Mouse (Mus musculus) ES-E14 (cell line): ENCODE measurements at regions not wholly inside any gene's neighbourhood (a gene's known extent, or its start where the extent isn't known, plus 50 kb on each side); places are given as distances from the start of the nearest gene placed in this dataset.

Experiments used
- DNase-seq: peaks from one replicate; pipeline ENCODE4 v3.0.0-alpha.2; 2013; ENCODE audit warnings: low read depth, low spot score
- H3K27ac ChIP-seq: 2 replicates; pipeline ENCODE4 v1.5.1; 2012; ENCODE audit warnings: low read depth, mild to moderate bottlenecking, low read length, moderate library complexity, mixed read lengths; ENCODE audit not compliant: poor library complexity, insufficient read depth, severe bottlenecking
- H3K36me3 ChIP-seq: 2 replicates; pipeline ENCODE4 v1.6.1; 2012; ENCODE audit warnings: mild to moderate bottlenecking, low read length, moderate library complexity, mixed read lengths; ENCODE audit not compliant: control insufficient read depth, poor library complexity, insufficient read depth, severe bottlenecking
- H3K4me1 ChIP-seq, 2 experiments: fragments of 150-350 bp in 1 of 2; sonication (generic) in 1 of 2; 2 replicates each; pipeline ENCODE4 v1.6.1; 2012; ENCODE audit warnings: low read length in 2 of 2, mild to moderate bottlenecking in 1 of 2, mixed read lengths in 1 of 2; ENCODE audit not compliant: control insufficient read depth in 2 of 2, insufficient read depth in 2 of 2, poor library complexity in 1 of 2
- H3K4me3 ChIP-seq, 2 experiments: fragments of 150-350 bp in 1 of 2; sonication (generic) in 1 of 2; 2 replicates each; pipeline ENCODE4 v1.5.1; 2012; ENCODE audit warnings: low read length in 2 of 2, low read depth in 1 of 2, mild to moderate bottlenecking in 1 of 2, mixed read lengths in 1 of 2; ENCODE audit not compliant: insufficient read depth in 1 of 2, poor library complexity in 1 of 2, severe bottlenecking in 1 of 2
- H3K9ac ChIP-seq: 2 replicates; pipeline ENCODE4 v1.6.1; 2012; ENCODE audit warnings: low read depth, mild to moderate bottlenecking, low read length, mixed read lengths; ENCODE audit not compliant: poor library complexity, insufficient read depth, severe bottlenecking
- H3K9me3 ChIP-seq: fragments of 150-350 bp; sonication (generic); 2 replicates; pipeline ENCODE4 v1.6.1; 2012; ENCODE audit warnings: low read depth, mild to moderate bottlenecking, low read length; ENCODE audit not compliant: control insufficient read depth, insufficient read depth
- CHD2 ChIP-seq: IDR thresholded peaks from 2 replicates; pipeline ENCODE4 v1.6.1; 2014; ENCODE audit warnings: mild to moderate bottlenecking, low read depth, low read length, inconsistent platforms
- HCFC1 ChIP-seq: IDR thresholded peaks from 2 replicates; pipeline ENCODE4 v1.6.1; 2012; ENCODE audit warnings: low read length, inconsistent platforms, borderline replicate concordance; ENCODE audit not compliant: insufficient read depth
- MAFK ChIP-seq: IDR thresholded peaks from 2 replicates; pipeline ENCODE4 v1.6.1; 2014; ENCODE audit warnings: mild to moderate bottlenecking, low read depth, low read length, inconsistent platforms; ENCODE audit not compliant: insufficient read depth
- ZC3H11A ChIP-seq: IDR thresholded peaks from 2 replicates; pipeline ENCODE4 v1.6.1; 2012; ENCODE audit warnings: low read depth, mild to moderate bottlenecking, inconsistent platforms, low read length, borderline replicate concordance
- ZNF384 ChIP-seq: IDR thresholded peaks from 2 replicates; pipeline ENCODE4 v1.6.1; 2012; ENCODE audit warnings: low read depth, low read length, inconsistent platforms
- in situ Hi-C, 2 experiments: fragments of 600-800 bp; cut with MboI; formaldehyde crosslinking; loops; one replicate each; pipeline ENCODE4 v1.15.1; 2025; ENCODE audit warnings: low sequenced_read_pairs in 2 of 2, inconsistent platforms in 1 of 2; ENCODE audit not compliant: unreplicated experiment in 2 of 2

DNA sequence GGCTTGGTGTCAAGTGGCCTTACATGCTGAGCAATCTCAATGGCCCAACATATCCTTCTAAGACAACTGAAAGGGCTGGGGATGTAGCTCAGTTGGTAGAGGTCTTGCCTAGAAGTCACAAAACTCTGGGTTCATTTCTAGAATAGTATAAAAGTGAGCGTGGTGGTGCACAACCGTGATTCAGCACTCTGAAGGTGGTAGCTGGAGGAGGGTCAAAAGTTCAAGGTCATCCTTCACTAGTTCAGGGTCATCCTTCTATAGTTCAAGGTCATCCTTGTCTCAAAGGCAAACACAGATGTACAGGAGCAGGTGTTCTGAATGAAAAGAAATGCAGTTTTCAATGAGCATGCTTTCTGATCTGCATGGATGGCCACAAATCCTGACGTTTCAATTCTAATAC, 101.5 kb upstream of the Marcks start:
- H3K4me3 ChIP-seq, result no peak overlapping the region
- no peaks in the 10 kb centered on the region for H3K9me3 ChIP-seq
- no peak overlapping the region for H3K27ac ChIP-seq
- in situ Hi-C loops, result no loop called here
- DNase-seq, result no peak
- no peak overlapping the region for H3K9ac ChIP-seq
- H3K4me1 ChIP-seq, result peaks cover 2 to 3% of the 10 kb centered on the region in 2 experiments; a peak in 1 of 4 replicates
- TF ChIP-seq CHD2, result no peak; the same call in 1 of the 2 replicates
- TF ChIP-seq MAFK, result peak; percentile 82
- no peaks in the 10 kb centered on the region for H3K36me3 ChIP-seq

- TF ChIP-seq CHD2 (no peak), ZC3H11A (no peak), MAFK (no peak), HCFC1 (no peak), ZNF384 (no peak)
- H3K27ac ChIP-seq, result no peak overlapping the region
- no peak for DNase-seq
Measured at GRCm38 (mm10) chr10:37236001-37236822, 97.5 kb upstream of the Marcks start.

DNA sequence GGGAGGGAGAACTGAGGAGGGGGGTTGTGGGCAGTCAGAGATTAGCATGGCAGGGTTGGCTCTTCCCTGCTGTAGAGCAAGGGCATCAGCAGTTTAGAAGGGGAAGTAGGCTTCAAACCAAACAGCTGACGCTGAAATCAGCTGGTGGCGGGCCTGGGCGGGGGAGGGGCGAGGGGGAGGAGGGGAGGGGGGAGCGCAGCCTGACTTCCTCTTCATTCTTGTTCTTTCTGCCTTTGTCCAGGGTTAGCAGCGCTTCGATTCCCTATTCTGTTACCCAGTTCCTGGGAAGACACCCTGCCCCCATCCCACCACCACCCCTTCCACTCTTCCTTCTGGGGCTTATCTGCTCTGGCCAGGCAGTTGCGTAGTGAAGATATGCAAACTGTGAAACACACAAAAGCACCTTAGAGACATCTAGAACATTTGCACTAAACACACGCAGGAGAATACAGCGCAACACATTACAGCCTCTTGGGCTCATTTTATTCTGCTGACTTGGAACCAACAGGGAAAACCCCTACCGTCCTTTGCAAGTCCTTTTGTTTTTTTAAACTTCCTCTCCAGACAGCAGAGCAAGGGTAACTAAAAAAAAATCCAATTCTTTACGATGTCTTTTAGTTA, 93.3 kb upstream of the Marcks start:
- TF ChIP-seq CHD2, result no peak
- no peak for TF ChIP-seq HCFC1
- TF ChIP-seq ZC3H11A, result no peak
- no peak for TF ChIP-seq ZNF384
- TF ChIP-seq MAFK, result no peak
- in situ Hi-C loops, result no loop called here
- H3K4me3 ChIP-seq, result peak overlapping the region in 1 of 2 experiments; percentile 35; a peak in 1 of 4 replicates
- no peak overlapping the region; the same call in 1 of the 2 replicates for H3K27ac ChIP-seq
- H3K9ac ChIP-seq, result no peak overlapping the region
- no peaks in the 10 kb centered on the region for H3K9me3 ChIP-seq
- no peak for DNase-seq
- peaks cover 8 to 18% of the 10 kb centered on the region in 2 experiments; a peak in 3 of 4 replicates for H3K4me1 ChIP-seq
- H3K36me3 ChIP-seq, result no peaks in the 10 kb centered on the region

More at GRCm38 (mm10) chr10:37236001-37236822, 97.5 kb upstream of the Marcks start:
- in situ Hi-C loops, result no loop called here
- Histone ChIP-seq H3K9me3 (no peaks in the 10 kb centered on the region), H3K4me3 (no peak overlapping the region), H3K9ac (no peak overlapping the region), H3K4me1 (peaks cover 8 to 16% of the 10 kb centered on the region in 2 experiments; a peak in 3 of 4 replicates), H3K36me3 (no peaks in the 10 kb centered on the region)

DNA sequence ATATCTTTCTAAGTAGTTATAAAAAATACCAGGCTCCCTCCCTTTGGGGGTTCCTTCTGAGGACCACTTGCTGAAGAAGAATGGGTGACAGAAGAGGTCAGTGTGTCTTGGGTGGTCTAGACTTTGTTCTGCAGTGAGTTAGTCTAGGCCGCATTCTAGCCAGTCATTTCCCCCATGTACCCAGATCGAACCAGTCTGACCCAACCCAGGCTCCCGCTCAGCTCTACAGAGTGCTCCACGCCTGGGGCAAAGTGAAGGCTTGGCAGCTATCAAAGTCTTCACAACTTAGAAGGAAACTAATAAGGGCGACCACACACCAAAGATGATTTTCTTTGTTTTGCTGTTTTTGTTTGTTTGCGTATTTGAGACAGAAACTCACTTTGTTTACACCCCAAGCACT, 92.4 kb upstream of the Marcks start:
- DNase-seq, result peak; percentile 69
- in situ Hi-C loops, result no loop called here
- TF ChIP-seq ZNF384 (no peak), MAFK (no peak), CHD2 (no peak), ZC3H11A (no peak), HCFC1 (no peak)
- Histone ChIP-seq H3K27ac (no peak overlapping the region), H3K36me3 (no peaks in the 10 kb centered on the region), H3K9ac (no peak overlapping the region), H3K9me3 (no peaks in the 10 kb centered on the region), H3K4me1 (peaks cover 8 to 18% of the 10 kb centered on the region in 2 experiments; a peak in 3 of 4 replicates), H3K4me3 (no peak overlapping the region)
